Mouse (Mus musculus): ENCODE measurements around the gene Trim46.

Trim46 gene

GRCm38 (mm10) chr3:89209731-89210130 lies 36.4 kb downstream of the Trim46 start:
- no peak for DNase-seq (ENCODE audit: low spot score)

DNA sequence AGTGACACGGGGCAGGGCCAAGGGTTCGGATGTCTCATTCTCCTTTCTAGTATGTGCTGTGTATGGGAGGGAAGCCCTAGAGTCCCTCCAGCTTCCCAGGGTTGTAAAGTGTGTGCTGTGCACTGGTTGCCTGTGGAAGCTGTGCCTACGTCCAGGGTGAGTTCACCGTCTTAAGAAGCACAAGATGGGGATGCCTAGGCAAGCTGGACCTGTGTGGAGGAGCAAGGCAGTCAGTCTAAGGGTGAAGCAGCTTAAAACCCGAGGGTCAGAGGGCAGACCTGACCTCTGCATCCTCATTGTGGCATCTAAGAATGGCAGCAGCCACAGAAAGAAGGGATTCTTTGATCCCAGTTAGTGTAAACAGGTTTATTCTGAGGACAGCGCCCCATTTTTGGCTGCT lies 37.4 kb downstream of the Trim46 start:
- no peak for DNase-seq (ENCODE audit: low spot score)

DNA sequence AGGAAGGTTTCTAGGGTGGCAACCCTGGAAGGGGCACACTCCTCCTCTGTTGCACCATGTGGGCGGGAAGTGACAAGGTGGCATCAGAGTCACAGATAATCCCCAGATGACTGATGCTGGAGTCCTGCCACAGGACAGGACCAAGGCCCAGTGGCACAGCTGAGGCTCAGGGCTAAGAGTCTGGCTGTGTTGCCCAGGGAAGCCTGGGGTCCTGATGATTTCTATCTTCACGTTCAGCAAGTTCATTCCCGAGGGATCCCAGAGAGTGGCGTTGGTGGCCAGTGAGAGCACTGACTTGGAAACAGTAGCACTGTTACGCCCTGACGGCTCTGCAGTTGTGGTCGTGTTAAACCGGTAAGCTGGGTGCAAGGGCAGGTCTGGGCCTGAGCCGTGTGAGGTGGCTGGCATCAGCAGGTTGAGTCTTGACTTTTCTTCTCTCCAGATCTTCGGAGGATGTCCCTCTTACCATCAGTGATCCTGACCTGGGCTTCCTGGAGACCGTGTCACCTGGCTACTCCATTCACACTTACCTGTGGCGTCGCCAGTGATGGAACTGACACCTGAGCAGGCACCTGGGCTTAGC lies 37.9 kb downstream of the Trim46 start:
- no peak for DNase-seq (ENCODE audit: low spot score)

- no peak for DNase-seq (ENCODE audit: low spot score)
Observed at GRCm38 (mm10) chr3:89206695-89207094, 39.4 kb downstream of the Trim46 start.

GRCm38 (mm10) chr3:89206079-89206478 lies 40.0 kb downstream of the Trim46 start:
- no peak for DNase-seq (ENCODE audit: low spot score)

DNA sequence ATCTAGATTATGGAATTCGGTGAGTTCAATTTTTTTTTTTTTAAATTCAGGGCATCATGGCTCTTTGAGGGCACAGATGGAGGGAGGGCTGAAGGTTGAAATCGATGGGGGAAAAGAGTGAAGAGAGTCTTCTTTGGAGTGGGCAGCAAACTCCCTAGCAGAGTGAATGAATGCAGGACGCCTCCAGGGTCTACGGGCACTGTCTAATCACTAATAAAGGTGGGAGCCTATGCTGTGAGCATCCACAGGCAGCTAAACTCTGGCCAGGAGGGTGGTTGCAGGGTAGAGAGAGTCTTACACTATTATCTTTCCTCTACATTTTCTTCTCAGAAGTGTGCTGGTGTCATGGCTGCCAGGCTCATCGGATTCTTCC lies 43.0 kb downstream of the Trim46 start:
- DNase-seq (ENCODE audit: low spot score), result no peak

GRCm38 (mm10) chr3:89202253-89203141 lies 43.6 kb downstream of the Trim46 start, which contains the start of gene Gba:
Gene Gba, plus strand, starts transcription at chr3:89202928.
- DNase-seq (ENCODE audit: low spot score), result peak; percentile 88

- no peak for DNase-seq (ENCODE audit: low spot score)
Observed at GRCm38 (mm10) chr3:89199839-89200238, 46.3 kb downstream of the Trim46 start.

- peak; percentile 91 for DNase-seq (ENCODE audit: low spot score)
Observed at GRCm38 (mm10) chr3:89195979-89196877, 49.9 kb downstream of the Trim46 start.

- no peak for DNase-seq (ENCODE audit: low spot score)
Observed at GRCm38 (mm10) chr3:89193853-89194252, 52.3 kb downstream of the Trim46 start.

GRCm38 (mm10) chr3:89193351-89193750 lies 52.8 kb downstream of the Trim46 start:
- DNase-seq (ENCODE audit: low spot score), result no peak

DNA sequence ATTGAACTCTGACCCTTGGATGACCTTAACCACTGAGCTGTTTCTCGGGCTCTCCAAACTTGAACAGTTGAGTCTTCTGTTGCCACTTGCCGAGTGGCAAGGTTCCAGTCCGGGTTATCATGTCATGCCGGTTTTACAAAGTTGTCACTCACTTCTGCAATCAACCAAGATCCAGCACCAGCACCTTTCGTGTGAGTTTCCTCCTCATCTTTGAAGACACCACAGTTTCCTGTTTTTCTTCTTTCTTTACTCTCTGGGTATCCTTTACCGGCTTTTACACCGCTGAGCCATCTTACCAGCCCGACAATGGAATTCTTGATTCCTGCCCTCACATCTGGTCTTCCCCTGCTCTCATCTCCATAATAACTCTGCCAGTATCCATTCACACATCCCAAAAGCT lies 55.7 kb downstream of the Trim46 start:
- no peak for DNase-seq (ENCODE audit: low spot score)

DNA sequence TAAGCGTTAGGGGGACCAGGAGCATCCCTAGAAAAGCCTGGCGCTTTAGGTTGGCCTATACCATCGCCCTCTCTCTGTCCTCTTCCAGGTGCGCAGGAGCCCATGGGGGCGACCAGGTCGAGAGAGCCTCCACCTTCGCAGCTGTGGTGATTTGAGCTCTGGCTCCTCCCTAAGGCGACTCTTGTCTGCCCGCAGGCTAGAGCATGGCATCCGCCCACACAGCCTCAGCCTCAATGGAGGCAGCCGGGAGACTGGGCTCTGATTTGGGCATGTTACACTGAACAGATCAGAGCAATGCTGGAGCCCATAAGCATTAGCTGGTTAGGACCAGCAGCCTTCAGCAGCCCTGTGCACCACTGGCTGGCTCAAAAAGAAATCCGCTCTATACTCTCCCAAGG lies 57.6 kb downstream of the Trim46 start:
- no peak for DNase-seq (ENCODE audit: low spot score)

GRCm38 (mm10) chr3:89187690-89188477 lies 58.2 kb downstream of the Trim46 start:
- DNase-seq (ENCODE audit: low spot score), result no peak

DNA sequence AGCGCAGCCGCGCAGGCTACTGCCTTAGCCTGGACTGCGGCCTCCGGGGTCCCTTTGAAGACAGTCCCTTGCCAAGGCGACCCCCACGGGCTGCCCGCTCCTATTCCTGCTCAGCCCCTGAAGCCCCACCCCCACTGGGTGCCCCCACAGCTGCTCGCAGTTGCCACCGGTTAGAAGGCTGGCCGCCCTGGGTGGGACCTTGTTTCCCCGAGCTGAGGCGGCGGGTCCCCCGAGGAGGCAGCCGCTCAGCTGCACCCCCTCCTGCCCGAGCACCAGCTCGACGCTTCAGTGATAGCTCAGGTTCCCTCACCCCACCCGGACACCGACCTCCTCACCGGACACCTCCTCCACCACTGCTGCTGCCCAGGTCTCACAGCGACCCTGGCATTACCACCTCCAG lies 58.9 kb downstream of the Trim46 start:
- DNase-seq (ENCODE audit: low spot score), result no peak
